Mouse (Mus musculus): ENCODE results near the gene Prpf6. TPM values are rescaled to one million over a fixed set of nuclear protein-coding genes. Genes with fewer than 3 reads are reported as not detected.

Gene Prpf6
- total RNA-seq, 2 experiments from 2014 or later, result 60.9 to 61.6 TPM

GRCm38 (mm10) chr2:181681978-181682377 lies 90.3 kb downstream of the Prpf6 start:
- no peak for DNase-seq (ENCODE audit: low spot score in 2 of 2)

GRCm38 (mm10) chr2:181683381-181683780 lies 91.7 kb downstream of the Prpf6 start:
- DNase-seq (ENCODE audit: low spot score in 2 of 2), result no peak

- no peak for DNase-seq (ENCODE audit: low spot score in 2 of 2)
These were observed 93.0 kb downstream of the Prpf6 start for GRCm38 (mm10) chr2:181684713-181685112.

- DNase-seq (ENCODE audit: low spot score in 2 of 2), result no peak
These were observed 94.0 kb downstream of the Prpf6 start for GRCm38 (mm10) chr2:181685686-181686085.

- no peak for DNase-seq (ENCODE audit: low spot score in 2 of 2)
These were observed 95.9 kb downstream of the Prpf6 start for GRCm38 (mm10) chr2:181687586-181687985.

- DNase-seq (ENCODE audit: low spot score in 2 of 2), result no peak
These were observed 97.9 kb downstream of the Prpf6 start for GRCm38 (mm10) chr2:181689466-181690160.

- no peak for DNase-seq (ENCODE audit: low spot score in 2 of 2)
These were observed 99.4 kb downstream of the Prpf6 start for GRCm38 (mm10) chr2:181691083-181691482.

- no peak for DNase-seq (ENCODE audit: low spot score in 2 of 2)
These were observed 99.9 kb downstream of the Prpf6 start for GRCm38 (mm10) chr2:181691571-181691970.

- DNase-seq (ENCODE audit: low spot score in 2 of 2), result no peak
These were observed 100.6 kb downstream of the Prpf6 start for GRCm38 (mm10) chr2:181692304-181692703.

- DNase-seq (ENCODE audit: low spot score in 2 of 2), result peak; percentile 79 to 82
These were observed 101.9 kb downstream of the Prpf6 start, which contains the start of gene Rgs19 for GRCm38 (mm10) chr2:181693339-181694280. TSS of gene Rgs19 (minus strand) at chr2:181693977.

- no peak for DNase-seq (ENCODE audit: low spot score in 2 of 2)
These were observed 102.9 kb downstream of the Prpf6 start for GRCm38 (mm10) chr2:181694581-181694980.

GRCm38 (mm10) chr2:181695776-181696175 lies 104.1 kb downstream of the Prpf6 start:
- DNase-seq (ENCODE audit: low spot score in 2 of 2), result no peak

- DNase-seq (ENCODE audit: low spot score in 2 of 2), result no peak
These were observed 105.2 kb downstream of the Prpf6 start for GRCm38 (mm10) chr2:181696801-181697420.

GRCm38 (mm10) chr2:181698241-181698640 lies 106.6 kb downstream of the Prpf6 start, which contains the start of gene Lkaaear1:
TSS of gene Lkaaear1 (minus strand) at chr2:181698442.
- DNase-seq (ENCODE audit: low spot score in 2 of 2), result no peak

Small RNAs within 50 kb of the gene (microRNA-seq; reads per million reads assigned to microRNA genes)
- gene Mir7006, result 0 reads per million in 2 experiments

Other genes starting within 250 kb of the Prpf6 start
- 10 to 100 TPM; 70.2 to 71.1 TPM for gene Zgpat, start 226.9 kb upstream of the Prpf6 start, total RNA-seq (2021)
- gene Arfrp1, start 226.5 kb upstream of the Prpf6 start, total RNA-seq (2021), result 10 to 100 TPM; 41.1 to 46.0 TPM
- 10 to 100 TPM; 37.1 to 43.2 TPM for gene Lime1, start 211.8 kb upstream of the Prpf6 start, total RNA-seq (2021)
- gene Zbtb46, start 132.4 kb upstream of the Prpf6 start, total RNA-seq (2021), result 1 to 10 TPM; 8.0 to 8.4 TPM
- not detected for gene Abhd16b, start 98.7 kb upstream of the Prpf6 start, total RNA-seq (2021)
- gene Tpd52l2, start 94.7 kb upstream of the Prpf6 start, total RNA-seq (2021), result 10 to 100 TPM; 71.5 to 78.4 TPM
- 100 to 1,000 TPM; 274 to 282 TPM for gene Dnajc5, start 71.4 kb upstream of the Prpf6 start, total RNA-seq (2021)
- gene Uckl1, start 7.0 kb upstream of the Prpf6 start, total RNA-seq (2021), result 10 to 100 TPM; 54.2 to 63.3 TPM
- 10 to 100 TPM; 81.0 to 88.4 TPM for gene Zfp512b, start 935 bp downstream of the Prpf6 start, total RNA-seq (2021)
- 10 to 100 TPM; 12.0 to 13.2 TPM for gene Samd10, start 7.3 kb downstream of the Prpf6 start, total RNA-seq (2021)
- 1 to 10 TPM in 1 of 2 experiments, under 1 TPM in 1; 0.91 to 2.1 TPM for gene Gm29797, start 65.2 kb downstream of the Prpf6 start, total RNA-seq (2021)
- 10 to 100 TPM; 11.3 to 12.6 TPM for gene Sox18, start 79.8 kb downstream of the Prpf6 start, total RNA-seq (2021)
- 10 to 100 TPM; 48.3 to 55.1 TPM for gene Tcea2, start 88.4 kb downstream of the Prpf6 start, total RNA-seq (2021)
- gene Rgs19, start 102.1 kb downstream of the Prpf6 start, total RNA-seq (2021), result 10 to 100 TPM; 41.7 to 47.2 TPM
- gene Lkaaear1, start 106.6 kb downstream of the Prpf6 start, total RNA-seq (2021), result not detected
- gene Oprl1, start 123.1 kb downstream of the Prpf6 start, total RNA-seq (2021), result 10 to 100 TPM; 50.6 to 52.4 TPM
- 10 to 100 TPM; 26.0 to 28.5 TPM for gene Myt1, start 171.5 kb downstream of the Prpf6 start, total RNA-seq (2021)
- 10 to 100 TPM; 86.1 to 89.1 TPM for gene Pcmtd2, start 246.0 kb downstream of the Prpf6 start, total RNA-seq (2021)

Measured in layer of hippocampus, adult 18-20 months (tissue).